Mouse (Mus musculus) small intestine, adult 2 months (tissue): ENCODE results near the gene Dph1.

ENCODE experiments used
- CTCF ChIP-seq: fragments of 200-500 bp; IDR thresholded peaks from 2 replicates; pipeline ENCODE4 v1.5.1; 2012; ENCODE audit warnings: low read depth, mild to moderate bottlenecking, control low read depth, inconsistent platforms, low read length, moderate library complexity, mixed read lengths; ENCODE audit not compliant: insufficient replicate concordance, insufficient read length; ENCODE audit errors: extremely low read depth
- POLR2A ChIP-seq: fragments of 200-500 bp; IDR thresholded peaks from 2 replicates; pipeline ENCODE4 v1.6.1; 2012; ENCODE audit warnings: low read depth, mild to moderate bottlenecking, control low read depth, inconsistent platforms, low read length, moderate library complexity

GRCm38 (mm10) chr11:75234745-75235144 is 43.7 kb upstream of the Dph1 start:
- TF ChIP-seq POLR2A: no peak
- TF ChIP-seq CTCF: no peak
